Mouse (Mus musculus): ENCODE measurements at regions not wholly inside any gene's neighbourhood (a gene's known extent, or its start where the extent isn't known, plus 50 kb on each side); places are given as distances from the start of the nearest gene placed in this dataset.

DNA sequence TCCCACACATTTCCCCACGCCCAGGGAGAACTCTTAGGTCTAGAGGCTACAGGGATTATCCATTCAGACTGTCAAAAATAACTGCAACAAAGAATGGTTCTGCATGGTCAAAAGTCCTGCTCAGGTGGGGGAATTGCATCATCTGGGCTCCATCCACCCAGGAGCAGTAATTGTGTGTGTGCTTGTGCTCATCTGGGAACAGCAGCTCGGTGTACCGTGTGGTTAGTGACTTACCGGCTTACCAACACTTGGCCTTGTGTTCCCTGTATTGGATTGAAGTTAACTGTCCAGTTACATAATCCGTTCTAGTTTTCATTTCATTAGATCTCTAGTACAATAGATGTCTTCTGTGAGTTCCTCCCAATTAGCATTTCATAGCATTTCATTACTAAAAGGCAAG is 117.7 kb upstream of the Usp25 start:
- no peak overlapping the region for H3K27ac ChIP-seq (replicated peaks)
- DNase-seq (ENCODE audit: low spot score), result no peak
- no peak overlapping the region for H3K4me3 ChIP-seq
- H3K9me3 ChIP-seq, result no peaks in the 10 kb centered on the region
- H3K36me3 ChIP-seq (replicated peaks), result no peaks in the 10 kb centered on the region
- peaks cover 6% of the 10 kb centered on the region for H3K4me1 ChIP-seq
- 67% methylated on average over 5 of the region's 5 CpGs for WGBS
- no peaks in the 10 kb centered on the region for H3K27me3 ChIP-seq (replicated peaks; ENCODE audit: low read depth, poor library complexity, severe bottlenecking)

DNA sequence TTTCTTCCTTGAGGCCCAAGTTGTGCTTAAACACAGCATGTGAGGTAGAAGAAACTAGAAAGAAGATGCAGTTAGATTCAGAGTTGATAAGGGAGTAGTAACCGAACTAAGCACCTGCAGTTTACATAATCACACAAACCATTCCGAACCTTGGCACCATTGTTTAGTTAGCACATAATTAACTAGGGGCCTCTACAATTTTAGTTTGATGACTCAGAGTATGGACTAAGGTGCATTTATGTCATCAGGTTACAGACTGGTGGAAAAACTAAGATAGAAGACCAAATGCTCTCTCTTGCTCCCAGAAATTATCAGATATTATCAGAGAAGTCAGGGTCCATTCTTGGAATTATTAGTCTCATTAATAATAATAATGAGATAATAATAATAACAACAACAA is 134.9 kb upstream of the Usp25 start:
- no peak overlapping the region for H3K4me3 ChIP-seq
- no peak overlapping the region for H3K27ac ChIP-seq (replicated peaks)
- H3K9me3 ChIP-seq, result no peaks in the 10 kb centered on the region
- DNase-seq (ENCODE audit: low spot score), result no peak
- WGBS, result 81% methylated on average over 2 of the region's 2 CpGs
- H3K27me3 ChIP-seq (replicated peaks; ENCODE audit: low read depth, poor library complexity, severe bottlenecking), result no peaks in the 10 kb centered on the region
- peaks cover 9% of the 10 kb centered on the region; the same call in 1 of the 2 replicates for H3K4me1 ChIP-seq
- no peaks in the 10 kb centered on the region for H3K36me3 ChIP-seq (replicated peaks)

- Histone ChIP-seq H3K4me1 (peaks cover 9% of the 10 kb centered on the region; the same call in 1 of the 2 replicates), H3K4me3 (no peak overlapping the region), H3K36me3 (replicated peaks) (no peaks in the 10 kb centered on the region), H3K27ac (replicated peaks) (no peak overlapping the region), H3K27me3 (replicated peaks; ENCODE audit: low read depth, poor library complexity, severe bottlenecking) (no peaks in the 10 kb centered on the region), H3K9me3 (no peaks in the 10 kb centered on the region)
- DNase-seq (ENCODE audit: low spot score), result no peak
- WGBS, result 90% methylated on average over 3 of the region's 3 CpGs
These were observed 138.0 kb upstream of the Usp25 start for GRCm38 (mm10) chr16:76875397-76876018.

- WGBS, result 80% methylated on average over 4 of the region's 4 CpGs
These were observed 147.1 kb upstream of the Usp25 start for GRCm38 (mm10) chr16:76866465-76866802.

GRCm38 (mm10) chr16:76865731-76866464 is 147.6 kb upstream of the Usp25 start:
- Histone ChIP-seq H3K9me3 (no peaks in the 10 kb centered on the region), H3K4me1 (peaks cover 3% of the 10 kb centered on the region), H3K36me3 (replicated peaks) (no peaks in the 10 kb centered on the region), H3K27ac (replicated peaks) (no peak overlapping the region), H3K27me3 (replicated peaks; ENCODE audit: low read depth, poor library complexity, severe bottlenecking) (no peaks in the 10 kb centered on the region), H3K4me3 (peak overlapping the region; percentile 31; the same call in 1 of the 2 replicates)
- DNase-seq (ENCODE audit: low spot score), result peak; percentile 30
- WGBS, result 38% methylated on average over 8 of the region's 12 CpGs

More at GRCm38 (mm10) chr16:76866465-76866802, 147.1 kb upstream of the Usp25 start:
- no peak overlapping the region for H3K4me3 ChIP-seq
- peaks cover 3% of the 10 kb centered on the region for H3K4me1 ChIP-seq
- no peak for DNase-seq (ENCODE audit: low spot score)
- no peaks in the 10 kb centered on the region for H3K9me3 ChIP-seq
- H3K27ac ChIP-seq (replicated peaks), result no peak overlapping the region
- H3K27me3 ChIP-seq (replicated peaks; ENCODE audit: low read depth, poor library complexity, severe bottlenecking), result no peaks in the 10 kb centered on the region
- no peaks in the 10 kb centered on the region for H3K36me3 ChIP-seq (replicated peaks)

- Histone ChIP-seq H3K4me1 (peaks cover 3% of the 10 kb centered on the region), H3K27me3 (replicated peaks; ENCODE audit: low read depth, poor library complexity, severe bottlenecking) (no peaks in the 10 kb centered on the region), H3K9me3 (no peaks in the 10 kb centered on the region), H3K36me3 (replicated peaks) (no peaks in the 10 kb centered on the region), H3K4me3 (no peak overlapping the region), H3K27ac (replicated peaks) (no peak overlapping the region)
- 89% methylated on average over 3 of the region's 3 CpGs for WGBS
- no peak for DNase-seq (ENCODE audit: low spot score)
These were observed 149.1 kb upstream of the Usp25 start for GRCm38 (mm10) chr16:76864392-76864791.

- no peaks in the 10 kb centered on the region for H3K4me1 ChIP-seq
- H3K4me3 ChIP-seq, result no peak overlapping the region
- H3K27ac ChIP-seq (replicated peaks), result no peak overlapping the region
- no peaks in the 10 kb centered on the region for H3K36me3 ChIP-seq (replicated peaks)
- DNase-seq (ENCODE audit: low spot score), result no peak
- no peaks in the 10 kb centered on the region for H3K27me3 ChIP-seq (replicated peaks; ENCODE audit: low read depth, poor library complexity, severe bottlenecking)
- H3K9me3 ChIP-seq, result no peaks in the 10 kb centered on the region
- WGBS, result 76% methylated on average over 2 of the region's 2 CpGs
These were observed 157.7 kb upstream of the Usp25 start for GRCm38 (mm10) chr16:76855797-76856196.

DNA sequence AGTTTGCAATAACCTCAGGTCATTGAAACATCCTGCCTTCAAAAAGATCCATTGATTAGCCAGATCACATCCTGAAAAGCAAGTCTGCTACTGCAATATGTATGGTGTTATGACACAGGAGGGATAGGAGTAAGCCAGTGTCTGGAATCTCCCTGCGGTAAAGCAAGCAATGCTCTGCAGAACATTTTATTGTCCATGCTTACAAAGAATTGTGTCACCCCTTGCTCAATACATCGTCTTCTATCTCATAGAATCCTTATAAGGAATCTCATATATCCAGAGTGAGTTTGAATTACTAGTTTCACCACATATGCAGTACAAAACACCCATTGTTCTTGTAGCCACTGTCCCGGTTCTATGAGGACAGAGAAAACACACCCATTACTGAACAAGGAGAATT is 162.1 kb upstream of the Usp25 start:
- no peaks in the 10 kb centered on the region for H3K36me3 ChIP-seq (replicated peaks)
- 64% methylated on average over 3 of the region's 3 CpGs for WGBS
- no peak overlapping the region for H3K4me3 ChIP-seq
- H3K27ac ChIP-seq (replicated peaks), result no peak overlapping the region
- H3K4me1 ChIP-seq, result no peaks in the 10 kb centered on the region
- no peaks in the 10 kb centered on the region for H3K27me3 ChIP-seq (replicated peaks; ENCODE audit: low read depth, poor library complexity, severe bottlenecking)
- no peaks in the 10 kb centered on the region for H3K9me3 ChIP-seq
- DNase-seq (ENCODE audit: low spot score), result no peak

GRCm38 (mm10) chr16:76837450-76837849 is 176.1 kb upstream of the Usp25 start:
- Histone ChIP-seq H3K4me3 (no peak overlapping the region), H3K27me3 (replicated peaks; ENCODE audit: low read depth, poor library complexity, severe bottlenecking) (no peaks in the 10 kb centered on the region), H3K36me3 (replicated peaks) (no peaks in the 10 kb centered on the region), H3K4me1 (no peaks in the 10 kb centered on the region), H3K9me3 (no peaks in the 10 kb centered on the region), H3K27ac (replicated peaks) (no peak overlapping the region)
- 90% methylated on average over 4 of the region's 4 CpGs for WGBS
- no peak for DNase-seq (ENCODE audit: low spot score)

GRCm38 (mm10) chr16:76830371-76830770 is 183.1 kb upstream of the Usp25 start:
- Histone ChIP-seq H3K27me3 (replicated peaks; ENCODE audit: low read depth, poor library complexity, severe bottlenecking) (no peaks in the 10 kb centered on the region), H3K4me3 (no peak overlapping the region), H3K9me3 (peaks cover 5% of the 10 kb centered on the region; the same call in 1 of the 2 replicates), H3K36me3 (replicated peaks) (no peaks in the 10 kb centered on the region), H3K27ac (replicated peaks) (no peak overlapping the region), H3K4me1 (no peaks in the 10 kb centered on the region)
- DNase-seq (ENCODE audit: low spot score), result no peak
- 45% methylated on average over 3 of the region's 3 CpGs for WGBS

GRCm38 (mm10) chr16:76827674-76828441 is 185.6 kb upstream of the Usp25 start:
- WGBS, result 92% methylated on average over 7 of the region's 7 CpGs
- peaks cover 5% of the 10 kb centered on the region; the same call in 1 of the 2 replicates for H3K9me3 ChIP-seq
- no peak overlapping the region for H3K27ac ChIP-seq (replicated peaks)
- no peaks in the 10 kb centered on the region for H3K4me1 ChIP-seq
- no peaks in the 10 kb centered on the region for H3K36me3 ChIP-seq (replicated peaks)
- no peak for DNase-seq (ENCODE audit: low spot score)
- no peaks in the 10 kb centered on the region for H3K27me3 ChIP-seq (replicated peaks; ENCODE audit: low read depth, poor library complexity, severe bottlenecking)
- H3K4me3 ChIP-seq, result no peak overlapping the region

DNA sequence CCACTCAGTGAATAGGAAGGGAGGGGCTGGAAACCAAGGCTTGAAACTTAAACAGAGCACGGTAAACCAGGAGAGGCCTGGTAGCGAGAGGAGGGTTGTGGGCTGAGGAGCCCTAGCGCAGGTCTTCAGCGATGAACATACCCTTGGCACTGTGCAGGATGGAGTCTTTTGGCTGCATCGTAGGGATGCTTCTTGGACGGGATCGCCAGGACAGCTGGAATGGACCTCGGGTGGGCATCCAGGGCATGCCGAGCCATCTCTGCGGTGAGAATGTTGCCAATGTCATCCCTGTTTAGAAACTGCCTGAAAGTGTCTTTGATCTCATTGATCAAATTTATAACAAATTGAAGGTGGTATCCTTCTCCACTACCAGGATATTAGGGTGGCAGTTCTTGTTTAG is 192.2 kb upstream of the Usp25 start:
- Histone ChIP-seq H3K4me3 (no peak overlapping the region), H3K9me3 (peaks cover 5% of the 10 kb centered on the region; the same call in 1 of the 2 replicates), H3K4me1 (no peaks in the 10 kb centered on the region), H3K27me3 (replicated peaks; ENCODE audit: low read depth, poor library complexity, severe bottlenecking) (no peaks in the 10 kb centered on the region), H3K27ac (replicated peaks) (no peak overlapping the region), H3K36me3 (replicated peaks) (no peaks in the 10 kb centered on the region)
- 92% methylated on average over 10 of the region's 10 CpGs for WGBS
- DNase-seq (ENCODE audit: low spot score), result no peak
